Mouse (Mus musculus) kidney, embryonic 14.5 days (tissue): Measurements from ENCODE around the gene Vav3. TPM values are rescaled to one million over a fixed set of nuclear protein-coding genes. Genes with fewer than 3 reads are reported as not detected.

ENCODE experiments used
- ATAC-seq: fragments of 200-750 bp; cut with Nextera tagmentation; 2 replicates; pipeline ENCODE4 v1.8.0; 2017; ENCODE audit warnings: moderate number of reproducible peaks, mild to moderate bottlenecking, moderate TSS enrichment, moderate library complexity; ENCODE audit not compliant: low FRiP score, low TSS enrichment
- H3K27ac ChIP-seq: fragments of 300-500 bp; sonication (generic); 2 replicates; pipeline ENCODE4 v1.5.1; 2014; ENCODE audit warnings: low read depth, mild to moderate bottlenecking, low read length, moderate library complexity, mixed read lengths
- H3K27me3 ChIP-seq: fragments of 300-500 bp; sonication (generic); 2 replicates; pipeline ENCODE4 v1.6.1; 2014; ENCODE audit warnings: mild to moderate bottlenecking, low read length; ENCODE audit not compliant: control insufficient read depth, insufficient read depth
- H3K36me3 ChIP-seq: fragments of 300-500 bp; sonication (generic); 2 replicates; pipeline ENCODE4 v1.6.1; 2014; ENCODE audit warnings: low read length, mixed read lengths; ENCODE audit not compliant: control insufficient read depth, insufficient read depth
- H3K4me1 ChIP-seq: fragments of 300-500 bp; sonication (generic); 2 replicates; pipeline ENCODE4 v1.6.1; 2014; ENCODE audit warnings: low read length, mixed read lengths; ENCODE audit not compliant: control insufficient read depth, insufficient read depth
- H3K4me2 ChIP-seq: fragments of 300-500 bp; sonication (generic); replicated peaks from 2 replicates; pipeline ENCODE4 v1.6.1; 2014; ENCODE audit warnings: low read depth, mild to moderate bottlenecking, low read length
- H3K4me3 ChIP-seq: fragments of 300-500 bp; sonication (generic); 2 replicates; pipeline ENCODE4 v1.5.1; 2014; ENCODE audit warnings: mild to moderate bottlenecking, low read length
- H3K9ac ChIP-seq: fragments of 300-500 bp; sonication (generic); 2 replicates; pipeline ENCODE4 v1.6.1; 2014; ENCODE audit warnings: low read depth, mild to moderate bottlenecking, low read length, moderate library complexity
- H3K9me3 ChIP-seq: fragments of 300-500 bp; sonication (generic); 2 replicates; pipeline ENCODE4 v1.6.1; 2016; ENCODE audit warnings: low read length; ENCODE audit not compliant: control insufficient read depth
- WGBS: fragments of 180-500 bp; shearing (Covaris S2); extraction: QIAGEN DNeasy Blood & Tissue Kit; methylation state at CpG from one replicate; pipeline ENCODE4 v1.1.7; 2014; 5-methylcytosine and 5-hydroxymethylcytosine counted together
- polyA plus RNA-seq: library from polyadenylated mRNA; unstranded; fragments of >200 nt; fragmentation: Nextera tagmentation; extraction: Ambion mirVana; gene quantifications from 2 replicates; pipeline ENCODE4 v1.2.1, GENCODE M21; 2014

The Vav3 gene
- polyA plus RNA-seq, 1 experiment from 2014 or later: 25.7 TPM

DNA sequence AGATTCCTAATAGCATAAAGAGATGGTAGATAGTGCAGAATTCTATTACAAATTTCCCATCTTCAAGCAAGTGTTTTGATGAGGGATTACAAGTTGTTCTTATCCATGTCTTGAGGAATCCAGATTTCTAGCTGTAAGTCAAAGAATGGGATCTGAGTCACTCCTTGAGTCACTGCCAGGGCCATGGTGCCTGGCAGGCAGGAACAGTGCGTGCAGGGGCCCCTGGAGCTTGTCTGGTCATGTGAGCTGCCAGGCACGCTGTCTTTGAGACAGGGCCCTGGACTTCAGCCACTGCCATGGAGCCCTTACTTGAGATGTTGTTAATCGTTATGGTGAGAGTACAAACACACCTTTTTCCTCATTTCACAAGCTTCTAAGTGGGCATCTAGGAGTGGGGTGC lies 129.0 kb downstream of the Vav3 start:
- Histone ChIP-seq H3K4me2 (no peak overlapping the region), H3K4me3 (no peak overlapping the region), H3K27ac (no peak overlapping the region), H3K4me1 (no peaks in the 10 kb centered on the region), H3K36me3 (no peaks in the 10 kb centered on the region), H3K9ac (no peak overlapping the region), H3K9me3 (no peaks in the 10 kb centered on the region), H3K27me3 (no peaks in the 10 kb centered on the region)
- ATAC-seq: no peak
- WGBS: 81% methylated on average over 3 of the region's 3 CpGs

GRCm38 (mm10) chr3:109470651-109471255 lies 130.3 kb downstream of the Vav3 start:
- Histone ChIP-seq H3K4me1 (no peaks in the 10 kb centered on the region), H3K27me3 (no peaks in the 10 kb centered on the region), H3K4me3 (no peak overlapping the region), H3K9me3 (no peaks in the 10 kb centered on the region), H3K9ac (no peak overlapping the region), H3K4me2 (no peak overlapping the region), H3K36me3 (no peaks in the 10 kb centered on the region), H3K27ac (no peak overlapping the region)
- WGBS: 56% methylated on average over 1 of the region's 1 CpGs
- ATAC-seq: no peak; the same call in 1 of the 2 replicates

GRCm38 (mm10) chr3:109476521-109476920 lies 136.1 kb downstream of the Vav3 start:
- WGBS: 74% methylated on average over 8 of the region's 8 CpGs
- H3K4me2 ChIP-seq: no peak overlapping the region
- no peaks in the 10 kb centered on the region for H3K27me3 ChIP-seq
- H3K9me3 ChIP-seq: no peaks in the 10 kb centered on the region
- no peaks in the 10 kb centered on the region for H3K4me1 ChIP-seq
- H3K27ac ChIP-seq: no peak overlapping the region
- no peak overlapping the region for H3K4me3 ChIP-seq
- H3K9ac ChIP-seq: no peak overlapping the region
- ATAC-seq: no peak
- H3K36me3 ChIP-seq: no peaks in the 10 kb centered on the region

DNA sequence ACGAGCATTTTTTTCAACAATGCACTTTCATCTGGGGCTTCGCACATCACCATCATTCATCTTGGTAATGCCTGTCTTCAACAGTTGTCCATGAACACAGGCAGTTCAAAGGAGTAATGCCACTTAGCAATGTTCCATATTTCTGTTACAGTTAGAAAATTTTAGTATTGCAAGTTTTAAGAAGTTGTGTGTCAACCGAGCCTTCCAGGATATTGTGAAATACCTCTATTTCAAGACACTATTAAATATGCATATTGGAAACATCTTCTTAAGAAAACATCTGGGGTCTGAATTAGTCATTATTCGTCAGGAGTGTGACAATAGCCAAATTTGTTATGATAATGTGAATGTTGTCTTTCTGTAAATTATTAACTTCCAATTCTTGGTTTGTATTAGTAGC lies 137.8 kb downstream of the Vav3 start:
- H3K4me3 ChIP-seq: no peak overlapping the region
- H3K9me3 ChIP-seq: no peaks in the 10 kb centered on the region
- H3K36me3 ChIP-seq: no peaks in the 10 kb centered on the region
- no peak overlapping the region for H3K4me2 ChIP-seq
- ATAC-seq: no peak
- H3K27me3 ChIP-seq: no peaks in the 10 kb centered on the region
- H3K9ac ChIP-seq: no peak overlapping the region
- WGBS: 72% methylated on average over 4 of the region's 4 CpGs
- H3K27ac ChIP-seq: no peak overlapping the region
- H3K4me1 ChIP-seq: no peaks in the 10 kb centered on the region

DNA sequence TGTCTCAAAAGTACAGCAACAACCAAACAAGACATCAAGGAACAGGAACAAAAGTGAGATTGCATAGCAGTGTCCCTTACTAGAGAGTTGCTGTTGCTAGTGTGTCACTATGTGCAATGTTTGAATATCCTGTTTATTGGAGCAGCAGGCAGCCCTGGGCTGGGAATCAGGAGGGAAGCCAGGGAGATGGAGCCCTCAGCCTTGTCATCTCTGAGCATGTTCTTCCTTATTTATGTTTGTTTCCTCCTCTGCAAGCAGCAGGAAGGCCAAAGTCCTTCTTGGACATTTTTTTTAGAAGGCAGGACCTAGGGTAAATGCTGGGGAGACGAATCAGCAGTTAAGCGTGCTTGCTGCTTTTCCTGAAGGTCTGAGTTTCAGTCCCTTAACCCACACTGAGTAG lies 140.2 kb downstream of the Vav3 start:
- ATAC-seq: no peak
- Histone ChIP-seq H3K9ac (no peak overlapping the region), H3K4me2 (no peak overlapping the region), H3K4me3 (no peak overlapping the region), H3K27ac (no peak overlapping the region), H3K9me3 (no peaks in the 10 kb centered on the region), H3K36me3 (no peaks in the 10 kb centered on the region), H3K4me1 (no peaks in the 10 kb centered on the region), H3K27me3 (no peaks in the 10 kb centered on the region)
- 68% methylated on average over 2 of the region's 2 CpGs for WGBS

- no peak overlapping the region for H3K27ac ChIP-seq
- H3K4me1 ChIP-seq: no peaks in the 10 kb centered on the region
- no peaks in the 10 kb centered on the region for H3K36me3 ChIP-seq
- no peak overlapping the region for H3K9ac ChIP-seq
- ATAC-seq: no peak
- H3K4me2 ChIP-seq: no peak overlapping the region
- no peaks in the 10 kb centered on the region for H3K27me3 ChIP-seq
- no peaks in the 10 kb centered on the region for H3K9me3 ChIP-seq
- no peak overlapping the region for H3K4me3 ChIP-seq
- WGBS: 83% methylated on average over 3 of the region's 3 CpGs
Measured at GRCm38 (mm10) chr3:109486786-109487185, 146.3 kb downstream of the Vav3 start.

DNA sequence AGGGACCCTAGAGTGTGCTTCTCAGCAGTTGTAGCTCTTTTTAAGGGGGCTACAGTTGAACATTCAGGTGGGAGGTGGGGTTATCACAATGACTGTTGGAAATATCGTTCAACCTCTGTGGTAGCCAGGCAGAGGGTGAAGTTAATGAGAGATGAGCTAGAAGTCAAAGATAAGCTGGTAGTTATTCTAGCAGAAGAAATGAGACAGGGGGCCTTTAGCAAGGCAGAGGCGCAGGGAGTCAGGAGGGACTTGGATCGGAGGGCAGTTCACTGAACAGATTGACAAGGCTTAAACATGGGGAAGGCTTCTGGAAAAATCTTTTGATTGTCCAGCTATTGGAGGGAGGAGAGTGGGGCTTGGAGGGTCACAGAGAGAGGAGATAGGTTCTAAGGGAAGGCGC lies 147.4 kb downstream of the Vav3 start:
- H3K27me3 ChIP-seq: no peaks in the 10 kb centered on the region
- H3K4me3 ChIP-seq: no peak overlapping the region
- no peak overlapping the region for H3K9ac ChIP-seq
- no peak overlapping the region for H3K27ac ChIP-seq
- no peaks in the 10 kb centered on the region for H3K4me1 ChIP-seq
- H3K9me3 ChIP-seq: no peaks in the 10 kb centered on the region
- H3K36me3 ChIP-seq: no peaks in the 10 kb centered on the region
- no peak for ATAC-seq
- WGBS: 91% methylated on average over 4 of the region's 4 CpGs
- H3K4me2 ChIP-seq: no peak overlapping the region

DNA sequence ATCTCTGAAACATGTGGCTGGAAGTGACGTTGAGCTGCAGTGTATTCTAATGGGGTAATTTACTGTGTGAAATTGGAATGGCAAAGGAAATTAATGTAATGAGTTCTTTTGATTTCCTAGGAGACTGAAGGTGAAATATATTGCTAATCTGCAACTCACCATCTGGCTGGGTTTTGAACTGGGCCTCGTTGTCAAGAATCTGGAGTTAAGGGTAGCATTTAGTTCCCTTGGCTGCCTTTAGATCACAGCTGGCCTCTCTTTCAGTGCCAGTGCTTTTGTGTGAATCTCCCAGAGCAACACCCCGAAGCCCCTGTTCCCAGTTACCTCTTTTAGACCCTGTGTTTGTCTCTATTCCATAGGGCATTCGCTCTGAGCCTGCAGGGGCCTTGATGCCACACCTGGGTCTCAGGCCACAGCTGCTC lies 148.3 kb downstream of the Vav3 start:
- Histone ChIP-seq H3K27ac (no peak overlapping the region), H3K9ac (no peak overlapping the region), H3K4me1 (no peaks in the 10 kb centered on the region), H3K9me3 (no peaks in the 10 kb centered on the region), H3K4me3 (no peak overlapping the region), H3K4me2 (no peak overlapping the region), H3K27me3 (no peaks in the 10 kb centered on the region), H3K36me3 (no peaks in the 10 kb centered on the region)
- no peak for ATAC-seq
- WGBS: 50% methylated on average over 4 of the region's 4 CpGs

DNA sequence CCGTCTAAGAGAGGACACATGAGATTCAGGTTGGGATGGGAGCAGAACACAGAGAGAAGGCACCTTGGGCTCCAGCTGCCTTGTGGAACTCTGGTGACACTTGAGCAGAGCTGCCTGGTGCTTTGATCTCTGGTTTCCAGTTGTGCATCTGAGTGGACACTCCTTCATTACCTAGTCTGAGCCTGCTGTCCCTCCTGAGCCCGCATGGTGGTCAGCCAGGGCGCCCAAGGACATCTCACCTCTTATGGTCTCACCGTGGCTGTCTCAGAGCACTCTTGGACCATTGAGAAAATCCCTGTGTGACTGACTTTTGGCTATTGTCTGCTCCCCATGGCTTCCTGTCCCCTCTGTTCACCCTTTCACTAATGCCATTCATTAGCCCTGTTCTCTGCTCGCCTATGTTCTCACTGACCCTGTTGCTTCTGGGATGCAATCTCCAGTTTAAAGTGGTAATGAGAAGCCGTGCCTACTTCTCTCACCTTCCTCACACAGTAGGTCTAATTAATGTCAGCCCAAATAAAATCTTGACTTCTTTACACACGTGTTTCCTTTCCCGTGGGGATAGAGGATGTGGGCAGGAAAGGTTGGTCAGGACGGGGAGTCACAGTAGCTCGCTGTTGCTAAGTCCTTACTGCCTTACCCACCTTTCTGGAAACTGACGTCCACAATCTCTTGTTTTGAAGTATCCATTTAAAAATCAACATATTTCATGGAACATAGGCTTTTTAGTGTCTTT lies 150.3 kb downstream of the Vav3 start:
- H3K4me1 ChIP-seq: no peaks in the 10 kb centered on the region
- WGBS: 62% methylated on average over 11 of the region's 11 CpGs
- ATAC-seq: no peak
- H3K9ac ChIP-seq: no peak overlapping the region
- no peaks in the 10 kb centered on the region for H3K9me3 ChIP-seq
- no peak overlapping the region for H3K4me2 ChIP-seq
- H3K4me3 ChIP-seq: no peak overlapping the region
- H3K27me3 ChIP-seq: no peaks in the 10 kb centered on the region
- H3K36me3 ChIP-seq: no peaks in the 10 kb centered on the region
- H3K27ac ChIP-seq: no peak overlapping the region
